Mouse (Mus musculus): ENCODE results near the gene Rpa3. TPM values are rescaled to one million over a fixed set of nuclear protein-coding genes. Genes with fewer than 3 reads are reported as not detected.
A peak's percentile ranks its signal among the peaks of the same experiment; 100 is the strongest.

Gene Rpa3
- total RNA-seq (2014; rRNA removed) (10.1 and 23.8 TPM in 2 replicates), polyA plus RNA-seq (2015; fragmentation: Nextera tagmentation; extraction: Ambion mirVana) (38.6 and 48.9 TPM in 2 replicates)

DNA sequence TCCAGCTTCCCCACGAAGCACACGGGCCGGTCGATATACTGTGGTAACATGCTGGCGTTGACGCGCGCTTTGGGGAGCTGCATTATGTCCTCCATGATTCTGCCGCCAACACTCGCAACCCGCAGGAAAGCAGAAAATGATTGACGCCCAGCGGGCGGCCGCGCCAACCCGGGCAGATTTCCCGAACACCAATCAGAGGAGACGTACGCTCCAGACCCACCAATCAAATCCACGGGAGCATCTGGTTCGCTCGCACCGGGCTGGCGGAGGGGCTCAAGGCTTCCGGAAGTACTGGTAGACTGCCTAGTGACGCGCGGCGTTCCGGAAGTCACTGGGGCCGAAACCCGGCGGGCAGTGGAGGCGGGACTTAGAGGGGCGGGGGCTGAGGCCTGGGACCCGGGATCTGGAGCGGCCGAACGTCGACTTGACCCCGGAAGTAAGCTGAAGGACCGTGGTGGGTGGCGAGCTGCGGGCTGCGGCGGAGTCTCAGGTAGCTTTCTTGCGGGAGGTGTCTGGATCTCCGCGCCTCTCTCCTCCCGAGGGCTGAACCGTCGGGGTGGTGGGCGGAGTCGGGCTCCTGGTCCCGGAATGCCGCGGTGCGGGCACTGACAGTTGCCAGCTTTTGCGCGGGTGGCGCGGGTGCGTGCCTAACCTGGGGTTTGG lies at the start of gene Rpa3, which contains the start of the genes Umad1 and Gm45062:
Gene Rpa3, minus strand, starts transcription at position 170 of the 663 bp plus-strand sequence.
Gene Umad1, plus strand, starts transcription at position 285 of the 663 bp plus-strand sequence.
Gene Gm45062, plus strand, starts transcription at position 447 of the 663 bp plus-strand sequence.
- DNase-seq (ENCODE audit: low spot score) (peak; percentile 99), ATAC-seq (peak; percentile 100)
- Histone ChIP-seq H3K9me3 (ENCODE audit: low read length) (no peaks in the 10 kb centered on the region), H3K4me1 (ENCODE audit: insufficient read depth, low read length) (peaks cover 6% of the 10 kb centered on the region), H3K4me3 (ENCODE audit: low read length) (peak within 1 kb of the TSS; percentile 87), H3K9ac (replicated peaks; ENCODE audit: low read length) (peak within 1 kb of the TSS; percentile 78), H3K36me3 (ENCODE audit: insufficient read depth, low read length) (no peaks in the 10 kb centered on the region), H3K27ac (peak within 1 kb of the TSS; percentile 91), H3K27me3 (ENCODE audit: insufficient read depth, low read length) (no peaks in the 10 kb centered on the region), H3K4me2 (ENCODE audit: low read depth, low read length) (peak within 1 kb of the TSS; percentile 88)
- TF ChIP-seq CTCF (IDR thresholded peaks at IDR 0.05; ENCODE audit: low read depth) = no peak
- under 1% methylated on average over 64 of the region's 64 CpGs for WGBS

DNA sequence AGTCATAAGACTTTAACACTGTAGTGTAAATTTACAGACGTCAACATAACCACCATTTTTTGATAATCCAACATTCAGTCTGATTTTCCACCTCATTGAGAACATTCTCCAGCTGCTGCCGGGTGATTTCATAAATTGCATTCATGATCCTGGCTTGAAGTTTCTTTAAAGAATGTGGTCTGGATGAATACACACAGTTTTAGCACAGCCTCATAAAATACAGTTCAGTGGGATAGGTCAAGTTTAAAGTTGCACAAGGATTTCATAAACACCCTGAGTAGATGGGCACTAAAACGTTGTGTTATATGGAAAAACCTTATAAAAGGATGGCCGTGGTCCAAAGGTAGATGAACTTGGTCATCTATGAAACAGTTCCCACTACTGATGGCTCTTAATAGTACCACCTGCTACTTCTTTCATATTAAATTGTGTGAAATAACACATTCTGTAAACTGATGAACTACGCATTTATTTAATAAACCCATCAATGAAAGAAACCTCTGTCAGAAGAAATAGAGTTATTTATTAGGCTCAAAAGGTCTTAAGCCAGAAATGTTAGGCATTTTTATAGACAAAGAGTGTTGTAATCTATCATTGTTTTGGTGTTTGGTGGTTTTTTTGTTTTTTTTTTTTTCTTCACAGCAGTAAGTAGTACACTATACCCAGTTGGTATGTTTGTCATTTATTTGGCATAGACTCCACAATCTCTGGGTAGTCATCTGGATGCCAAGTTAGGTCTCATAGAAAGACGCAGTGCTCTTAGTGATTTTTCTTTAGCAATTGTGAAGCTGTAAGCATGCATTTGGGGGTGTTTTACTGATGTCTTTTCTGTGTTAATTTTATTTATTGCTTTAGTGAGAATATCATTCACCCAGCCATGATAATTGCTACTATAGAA lies 49.2 kb upstream of the Rpa3 start:
- H3K4me1 ChIP-seq (ENCODE audit: insufficient read depth, low read length) = no peaks in the 10 kb centered on the region
- no peak overlapping the region for H3K9ac ChIP-seq (replicated peaks; ENCODE audit: low read length)
- TF ChIP-seq CTCF (IDR thresholded peaks at IDR 0.05; ENCODE audit: low read depth) = no peak
- ATAC-seq (0 out of 2 replicates have a peak, but pooled peaks have one; percentile 45), DNase-seq (ENCODE audit: low spot score) (peak; percentile 37)
- 49% methylated on average over 6 of the region's 6 CpGs for WGBS
- no peaks in the 10 kb centered on the region for H3K27me3 ChIP-seq (ENCODE audit: insufficient read depth, low read length)
- H3K9me3 ChIP-seq (ENCODE audit: low read length) = no peaks in the 10 kb centered on the region
- no peaks in the 10 kb centered on the region for H3K36me3 ChIP-seq (ENCODE audit: insufficient read depth, low read length)
- H3K27ac ChIP-seq = no peak overlapping the region
- no peak overlapping the region for H3K4me3 ChIP-seq (ENCODE audit: low read length)
- H3K4me2 ChIP-seq (ENCODE audit: low read depth, low read length) = no peak overlapping the region

DNA sequence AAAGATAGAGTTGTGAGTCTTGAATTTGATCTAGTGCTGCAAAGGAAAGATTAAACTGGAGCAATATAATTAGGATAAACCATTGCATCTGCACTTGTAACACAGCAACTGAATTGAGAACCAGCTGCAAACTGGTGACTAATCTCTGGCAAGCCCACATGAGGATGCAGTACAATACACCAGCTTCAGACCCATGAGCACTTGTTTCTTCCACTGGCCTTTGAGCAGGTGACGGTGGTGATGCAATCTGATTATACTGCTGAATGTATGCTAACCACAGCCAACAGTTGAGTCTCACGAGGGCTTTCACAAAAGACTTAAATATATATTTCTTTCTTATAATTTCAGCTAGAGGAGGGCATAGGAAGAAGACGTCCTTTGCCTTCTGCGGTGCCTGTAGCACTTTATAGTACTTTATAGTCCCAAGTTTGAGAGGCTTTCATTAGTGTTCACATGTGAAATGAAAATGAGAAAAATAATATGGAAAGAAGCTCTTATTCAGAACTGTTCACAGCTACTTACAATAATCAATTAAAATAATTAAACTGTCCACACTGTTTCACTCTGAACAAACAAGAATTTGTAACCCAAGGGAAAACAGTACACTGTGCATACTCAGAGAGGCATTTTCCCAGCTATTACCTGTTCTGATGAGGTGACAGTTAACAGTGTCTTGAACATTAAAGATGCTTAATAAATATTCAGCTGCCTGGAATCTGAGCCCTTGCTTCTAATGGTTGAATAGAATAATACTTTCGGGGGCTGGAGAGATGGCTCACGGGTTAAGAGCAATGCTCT lies 40.3 kb upstream of the Rpa3 start:
- DNase-seq (ENCODE audit: low spot score) (no peak), ATAC-seq (no peak)
- H3K4me1 ChIP-seq (ENCODE audit: insufficient read depth, low read length) = no peaks in the 10 kb centered on the region
- no peaks in the 10 kb centered on the region for H3K27me3 ChIP-seq (ENCODE audit: insufficient read depth, low read length)
- H3K9me3 ChIP-seq (ENCODE audit: low read length) = no peaks in the 10 kb centered on the region
- WGBS = 75% methylated on average over 6 of the region's 6 CpGs
- TF ChIP-seq CTCF (IDR thresholded peaks at IDR 0.05; ENCODE audit: low read depth) = no peak
- no peak overlapping the region for H3K4me2 ChIP-seq (ENCODE audit: low read depth, low read length)
- no peaks in the 10 kb centered on the region for H3K36me3 ChIP-seq (ENCODE audit: insufficient read depth, low read length)
- no peak overlapping the region for H3K4me3 ChIP-seq (ENCODE audit: low read length)
- no peak overlapping the region for H3K9ac ChIP-seq (replicated peaks; ENCODE audit: low read length)
- H3K27ac ChIP-seq = no peak overlapping the region

DNA sequence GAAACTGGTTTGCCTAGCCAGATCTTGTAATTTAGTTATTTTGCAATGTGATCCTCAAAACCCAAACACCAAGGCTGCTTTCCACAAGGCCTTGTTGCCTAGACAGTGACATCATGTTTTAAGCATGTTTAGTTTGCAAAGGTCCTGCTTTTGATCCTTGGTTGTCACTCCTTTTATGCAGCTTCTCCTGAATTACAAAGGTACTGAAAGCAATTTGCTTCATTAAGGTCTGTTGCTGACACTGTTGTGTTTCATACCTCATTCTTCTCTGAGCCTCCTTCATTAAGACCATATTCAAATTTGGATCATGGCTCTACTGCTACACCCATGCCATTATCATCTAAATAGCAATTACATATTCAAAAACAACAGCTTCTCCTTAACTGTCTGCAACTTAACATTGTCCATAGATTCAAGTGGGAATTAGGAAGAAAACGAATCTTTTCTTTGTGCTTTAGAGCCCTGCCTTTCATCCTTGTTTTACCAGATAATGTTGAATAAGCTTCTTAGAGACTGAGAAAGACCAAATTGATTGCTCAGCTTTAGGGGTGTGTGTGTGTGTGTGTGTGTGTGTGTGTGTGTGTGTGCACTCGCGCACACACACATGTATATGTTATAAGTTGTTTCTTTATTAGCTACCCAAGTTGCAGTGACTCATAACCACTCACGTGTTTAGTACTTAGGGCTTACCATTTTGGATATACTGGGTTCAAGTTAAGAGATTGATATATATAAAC lies 35.2 kb upstream of the Rpa3 start:
- Histone ChIP-seq H3K9me3 (ENCODE audit: low read length) (no peaks in the 10 kb centered on the region), H3K27me3 (ENCODE audit: insufficient read depth, low read length) (no peaks in the 10 kb centered on the region), H3K4me3 (ENCODE audit: low read length) (no peak overlapping the region), H3K9ac (replicated peaks; ENCODE audit: low read length) (no peak overlapping the region), H3K36me3 (ENCODE audit: insufficient read depth, low read length) (no peaks in the 10 kb centered on the region), H3K4me1 (ENCODE audit: insufficient read depth, low read length) (no peaks in the 10 kb centered on the region), H3K4me2 (ENCODE audit: low read depth, low read length) (no peak overlapping the region), H3K27ac (no peak overlapping the region)
- no peak for ATAC-seq
- no peak for TF ChIP-seq CTCF (IDR thresholded peaks at IDR 0.05; ENCODE audit: low read depth)
- DNase-seq (ENCODE audit: low spot score) = no peak
- 78% methylated on average over 4 of the region's 4 CpGs for WGBS

DNA sequence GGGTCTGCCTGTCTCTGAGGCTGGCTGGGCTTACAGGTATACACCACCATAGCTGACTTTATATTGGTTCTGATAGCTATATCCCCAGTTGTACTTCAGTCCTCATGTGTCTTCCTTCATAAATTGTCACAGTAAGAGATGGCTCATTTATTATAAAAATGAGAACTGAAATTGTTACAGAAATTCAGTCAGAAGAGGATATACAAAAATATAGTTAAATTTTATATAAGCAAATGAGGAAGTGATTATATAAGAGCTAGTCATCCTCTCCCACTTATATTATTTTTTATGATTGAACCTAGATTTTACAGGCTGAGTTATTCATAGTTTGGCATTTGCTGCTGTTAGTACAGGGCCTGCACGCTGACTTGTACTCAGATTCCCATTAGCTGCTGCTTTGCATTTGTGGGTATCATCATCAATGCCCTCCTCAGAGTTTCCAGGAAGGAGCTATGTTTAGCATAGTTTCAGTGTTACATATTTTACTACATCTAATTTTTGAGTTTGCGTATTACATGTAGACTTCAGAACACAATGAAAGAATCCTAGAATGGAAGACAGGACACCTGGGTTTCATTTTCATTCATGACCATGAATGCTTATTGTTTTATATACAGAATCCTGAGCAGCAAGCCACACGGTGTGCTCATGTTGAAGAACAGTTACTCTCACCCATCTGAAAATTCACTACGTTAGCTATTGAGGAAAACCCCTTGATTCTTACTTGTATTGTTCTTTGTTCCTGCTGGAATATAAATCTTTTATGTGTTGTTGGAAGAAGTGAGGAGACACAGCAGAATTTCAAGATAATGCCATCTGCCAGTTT lies 30.0 kb upstream of the Rpa3 start:
- no peak overlapping the region for H3K4me2 ChIP-seq (ENCODE audit: low read depth, low read length)
- no peak for TF ChIP-seq CTCF (IDR thresholded peaks at IDR 0.05; ENCODE audit: low read depth)
- no peak overlapping the region for H3K4me3 ChIP-seq (ENCODE audit: low read length)
- ATAC-seq (no peak), DNase-seq (ENCODE audit: low spot score) (no peak)
- H3K9me3 ChIP-seq (ENCODE audit: low read length) = no peaks in the 10 kb centered on the region
- 84% methylated on average over 4 of the region's 4 CpGs for WGBS
- H3K9ac ChIP-seq (replicated peaks; ENCODE audit: low read length) = no peak overlapping the region
- no peaks in the 10 kb centered on the region for H3K4me1 ChIP-seq (ENCODE audit: insufficient read depth, low read length)
- H3K27ac ChIP-seq = no peak overlapping the region
- H3K36me3 ChIP-seq (ENCODE audit: insufficient read depth, low read length) = no peaks in the 10 kb centered on the region
- no peaks in the 10 kb centered on the region for H3K27me3 ChIP-seq (ENCODE audit: insufficient read depth, low read length)
